Mouse (Mus musculus) intestine, embryonic 16.5 days (tissue): ENCODE measurements around the gene Smoc1. TPM values are rescaled to one million over a fixed set of nuclear protein-coding genes. Genes with fewer than 3 reads are reported as not detected.

Source experiments
- ATAC-seq: fragments of 200-750 bp; cut with Nextera tagmentation; 2 replicates; pipeline ENCODE4 v1.8.0; 2017; ENCODE audit warnings: moderate TSS enrichment, moderate library complexity
- H3K27ac ChIP-seq: fragments of 300-500 bp; sonication (generic); 2 replicates; pipeline ENCODE4 v1.5.1; 2014; ENCODE audit warnings: mild to moderate bottlenecking, low read length
- H3K27me3 ChIP-seq: fragments of 300-500 bp; sonication (generic); replicated peaks from 2 replicates; pipeline ENCODE4 v1.6.1; 2014; ENCODE audit warnings: low read length, control low read depth, mixed read lengths; ENCODE audit not compliant: control insufficient read depth, insufficient read depth
- H3K36me3 ChIP-seq: fragments of 300-500 bp; sonication (generic); 2 replicates; pipeline ENCODE4 v1.6.1; 2014; ENCODE audit warnings: low read length, control low read depth; ENCODE audit not compliant: control insufficient read depth, insufficient read depth
- H3K4me1 ChIP-seq: fragments of 300-500 bp; sonication (generic); 2 replicates; pipeline ENCODE4 v1.6.1; 2014; ENCODE audit warnings: low read length, control low read depth, mixed read lengths; ENCODE audit not compliant: control insufficient read depth, insufficient read depth
- H3K4me2 ChIP-seq: fragments of 300-500 bp; sonication (generic); 2 replicates; pipeline ENCODE4 v1.6.1; 2014; ENCODE audit warnings: low read depth, low read length, control low read depth
- H3K4me3 ChIP-seq: fragments of 300-500 bp; sonication (generic); 2 replicates; pipeline ENCODE4 v1.5.1; 2014; ENCODE audit warnings: mild to moderate bottlenecking, low read length
- H3K9ac ChIP-seq: fragments of 300-500 bp; sonication (generic); 2 replicates; pipeline ENCODE4 v1.6.1; 2014; ENCODE audit warnings: low read depth, low read length
- H3K9me3 ChIP-seq: fragments of 300-500 bp; sonication (generic); 2 replicates; pipeline ENCODE4 v1.6.1; 2016; ENCODE audit warnings: low read length, control low read depth; ENCODE audit not compliant: control insufficient read depth
- WGBS: fragments of 180-500 bp; shearing (Covaris S2); extraction: QIAGEN DNeasy Blood & Tissue Kit; methylation state at CpG from one replicate; pipeline ENCODE4 v1.1.7; 2014; 5-methylcytosine and 5-hydroxymethylcytosine counted together
- polyA plus RNA-seq: library from polyadenylated mRNA; unstranded; fragments of >200 nt; fragmentation: Nextera tagmentation; extraction: Ambion mirVana; gene quantifications from 2 replicates; pipeline ENCODE4 v1.2.1, GENCODE M21; 2015

Smoc1 gene
- polyA plus RNA-seq, 1 experiment from 2014 or later, result 9.2 TPM

DNA sequence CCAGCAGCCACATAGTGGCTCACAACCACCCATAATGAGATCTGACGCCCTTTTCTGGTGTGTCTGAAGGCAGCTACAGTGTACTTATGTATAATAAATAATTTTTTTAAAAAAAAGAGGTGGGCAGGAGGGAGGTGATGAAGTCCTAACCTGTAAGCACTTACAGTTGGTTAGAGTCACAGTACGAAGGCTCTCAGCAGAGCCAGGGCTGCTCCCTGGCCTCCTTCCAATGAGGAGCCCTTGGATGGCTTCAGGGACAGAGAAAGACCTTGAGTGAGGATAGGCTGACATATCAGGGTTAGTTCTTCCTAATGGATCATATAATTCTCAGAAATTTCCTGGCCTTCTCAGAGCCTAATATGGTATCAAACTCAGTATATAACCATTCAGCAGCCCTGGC lies 134.7 kb downstream of the Smoc1 start:
- no peak for ATAC-seq
- H3K27ac ChIP-seq, result no peak overlapping the region
- H3K36me3 ChIP-seq, result no peaks in the 10 kb centered on the region
- H3K27me3 ChIP-seq, result no peaks in the 10 kb centered on the region
- H3K9me3 ChIP-seq, result no peaks in the 10 kb centered on the region
- H3K4me3 ChIP-seq, result no peak overlapping the region
- H3K4me1 ChIP-seq, result no peaks in the 10 kb centered on the region
- H3K4me2 ChIP-seq, result no peak overlapping the region
- H3K9ac ChIP-seq, result no peak overlapping the region
- 71% methylated on average over 2 of the region's 2 CpGs for WGBS

GRCm38 (mm10) chr12:81163131-81163530 lies 136.5 kb downstream of the Smoc1 start:
- no peak overlapping the region for H3K27ac ChIP-seq
- H3K4me1 ChIP-seq, result no peaks in the 10 kb centered on the region
- WGBS, result 73% methylated on average over 3 of the region's 3 CpGs
- no peak overlapping the region for H3K4me2 ChIP-seq
- H3K36me3 ChIP-seq, result no peaks in the 10 kb centered on the region
- no peak overlapping the region for H3K4me3 ChIP-seq
- H3K9me3 ChIP-seq, result no peaks in the 10 kb centered on the region
- H3K9ac ChIP-seq, result no peak overlapping the region
- no peaks in the 10 kb centered on the region for H3K27me3 ChIP-seq
- ATAC-seq, result no peak

DNA sequence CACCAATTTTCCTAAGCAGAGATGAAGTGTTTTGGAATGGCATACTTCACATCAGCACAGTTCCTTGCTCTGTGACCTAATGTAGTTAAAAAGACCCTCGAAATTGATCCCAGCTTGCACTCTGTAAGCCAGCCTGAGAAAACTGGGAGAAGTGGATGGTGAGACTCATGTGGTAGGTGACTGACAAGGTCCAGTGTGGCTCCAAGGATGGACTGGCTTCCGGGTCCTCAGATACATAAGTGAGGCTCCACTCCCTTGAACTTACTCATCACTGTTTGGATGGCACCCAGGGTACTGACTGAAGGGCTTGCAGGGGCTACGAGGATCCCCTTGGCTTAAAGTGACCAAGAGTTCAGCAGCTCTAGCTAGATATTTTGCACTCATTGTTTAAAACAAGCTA lies 137.0 kb downstream of the Smoc1 start:
- H3K4me3 ChIP-seq, result no peak overlapping the region
- H3K27ac ChIP-seq, result no peak overlapping the region
- no peak overlapping the region for H3K4me2 ChIP-seq
- H3K4me1 ChIP-seq, result no peaks in the 10 kb centered on the region
- H3K9me3 ChIP-seq, result no peaks in the 10 kb centered on the region
- no peak overlapping the region for H3K9ac ChIP-seq
- 87% methylated on average over 3 of the region's 3 CpGs for WGBS
- H3K36me3 ChIP-seq, result no peaks in the 10 kb centered on the region
- no peaks in the 10 kb centered on the region for H3K27me3 ChIP-seq
- ATAC-seq, result no peak

GRCm38 (mm10) chr12:81166092-81166491 lies 139.5 kb downstream of the Smoc1 start:
- Histone ChIP-seq H3K27me3 (no peaks in the 10 kb centered on the region), H3K4me3 (no peak overlapping the region), H3K4me1 (no peaks in the 10 kb centered on the region), H3K9ac (no peak overlapping the region), H3K4me2 (no peak overlapping the region), H3K36me3 (no peaks in the 10 kb centered on the region), H3K27ac (no peak overlapping the region), H3K9me3 (no peaks in the 10 kb centered on the region)
- ATAC-seq, result no peak
- WGBS, result 17% methylated on average over 10 of the region's 10 CpGs

- Histone ChIP-seq H3K4me3 (no peak overlapping the region), H3K4me2 (no peak overlapping the region), H3K9ac (no peak overlapping the region), H3K27ac (no peak overlapping the region), H3K9me3 (no peaks in the 10 kb centered on the region), H3K36me3 (no peaks in the 10 kb centered on the region), H3K27me3 (no peaks in the 10 kb centered on the region), H3K4me1 (no peaks in the 10 kb centered on the region)
- no peak for ATAC-seq
- 67% methylated on average over 8 of the region's 8 CpGs for WGBS
Observed at GRCm38 (mm10) chr12:81166615-81167014, 140.0 kb downstream of the Smoc1 start.

DNA sequence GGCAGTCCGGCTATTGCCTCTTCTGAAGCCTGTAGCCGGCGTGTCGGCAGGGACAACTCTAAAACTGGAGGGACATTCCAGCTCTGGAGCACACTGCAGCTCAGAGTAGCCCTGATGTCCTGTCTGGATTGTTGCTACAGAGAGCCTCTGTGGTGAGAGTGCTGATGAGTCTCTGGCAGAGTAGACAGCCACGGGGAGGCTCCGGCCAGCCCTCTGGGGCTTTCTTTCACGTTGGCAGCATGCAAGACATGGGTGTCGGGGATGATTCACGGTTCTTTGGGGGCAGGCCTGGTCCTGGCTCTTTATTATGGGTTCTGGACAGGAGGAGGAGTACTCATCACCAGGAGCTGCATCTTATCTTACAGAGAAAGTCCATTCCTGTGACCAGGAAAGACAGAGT lies 140.5 kb downstream of the Smoc1 start:
- H3K27ac ChIP-seq, result no peak overlapping the region
- 74% methylated on average over 9 of the region's 9 CpGs for WGBS
- no peak for ATAC-seq
- no peaks in the 10 kb centered on the region for H3K9me3 ChIP-seq
- H3K4me3 ChIP-seq, result no peak overlapping the region
- no peak overlapping the region for H3K9ac ChIP-seq
- H3K36me3 ChIP-seq, result no peaks in the 10 kb centered on the region
- H3K4me1 ChIP-seq, result no peaks in the 10 kb centered on the region
- H3K27me3 ChIP-seq, result no peaks in the 10 kb centered on the region
- H3K4me2 ChIP-seq, result no peak overlapping the region

GRCm38 (mm10) chr12:81168031-81168430 lies 141.4 kb downstream of the Smoc1 start:
- Histone ChIP-seq H3K9ac (no peak overlapping the region), H3K4me3 (no peak overlapping the region), H3K27me3 (no peaks in the 10 kb centered on the region), H3K9me3 (no peaks in the 10 kb centered on the region), H3K36me3 (no peaks in the 10 kb centered on the region), H3K4me2 (no peak overlapping the region), H3K4me1 (no peaks in the 10 kb centered on the region), H3K27ac (no peak overlapping the region)
- WGBS, result 90% methylated on average over 7 of the region's 7 CpGs
- ATAC-seq, result no peak

GRCm38 (mm10) chr12:81168494-81168893 lies 141.9 kb downstream of the Smoc1 start:
- H3K4me2 ChIP-seq, result no peak overlapping the region
- no peak for ATAC-seq
- WGBS, result 54% methylated on average over 2 of the region's 2 CpGs
- H3K4me3 ChIP-seq, result no peak overlapping the region
- no peaks in the 10 kb centered on the region for H3K36me3 ChIP-seq
- H3K9me3 ChIP-seq, result no peaks in the 10 kb centered on the region
- H3K4me1 ChIP-seq, result no peaks in the 10 kb centered on the region
- no peak overlapping the region for H3K27ac ChIP-seq
- H3K27me3 ChIP-seq, result no peaks in the 10 kb centered on the region
- H3K9ac ChIP-seq, result no peak overlapping the region

DNA sequence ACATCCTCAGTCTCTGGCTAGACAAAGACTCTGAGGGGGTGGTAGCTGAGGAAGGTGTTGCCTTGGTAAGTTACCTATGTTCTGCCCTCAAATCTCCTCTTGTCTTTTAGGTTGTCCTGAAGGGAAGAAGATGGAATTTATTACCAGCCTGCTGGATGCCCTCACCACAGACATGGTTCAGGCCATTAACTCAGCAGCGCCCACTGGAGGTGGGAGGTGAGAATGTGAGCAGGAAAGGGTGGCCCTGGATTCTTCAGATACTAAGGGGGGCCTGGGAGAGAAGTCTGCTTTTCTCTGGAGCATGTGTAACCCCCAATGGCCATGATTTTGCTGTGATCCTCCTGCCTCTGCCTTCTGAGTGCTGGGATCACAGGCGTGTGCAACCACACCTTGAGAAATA lies 143.5 kb downstream of the Smoc1 start:
- no peak for ATAC-seq
- 92% methylated on average over 2 of the region's 2 CpGs for WGBS
- H3K27ac ChIP-seq, result no peak overlapping the region
- no peaks in the 10 kb centered on the region for H3K4me1 ChIP-seq
- no peak overlapping the region for H3K4me3 ChIP-seq
- H3K4me2 ChIP-seq, result no peak overlapping the region
- no peak overlapping the region for H3K9ac ChIP-seq
- no peaks in the 10 kb centered on the region for H3K27me3 ChIP-seq
- no peaks in the 10 kb centered on the region for H3K36me3 ChIP-seq
- H3K9me3 ChIP-seq, result no peaks in the 10 kb centered on the region

DNA sequence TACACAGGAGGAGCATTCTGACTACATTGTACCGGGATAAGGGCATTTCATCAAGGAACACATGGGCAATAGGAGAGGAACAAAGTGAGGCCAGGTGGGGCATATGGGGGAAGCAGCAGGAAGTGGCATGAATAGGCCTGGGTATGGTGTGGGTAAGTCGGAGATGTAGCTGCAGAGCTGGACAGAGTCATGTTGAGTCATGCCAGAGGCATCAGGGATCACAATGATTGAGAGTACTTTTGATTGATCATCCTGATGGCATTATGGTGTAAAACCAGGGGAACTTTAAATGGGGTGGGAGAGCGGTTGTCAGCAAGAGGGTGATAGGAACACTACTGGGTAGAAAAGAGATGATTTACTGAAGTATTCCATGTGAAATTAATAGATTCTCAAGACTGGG lies 146.4 kb downstream of the Smoc1 start:
- ATAC-seq, result no peak
- WGBS, result 87% methylated on average over 3 of the region's 3 CpGs
- H3K9ac ChIP-seq, result no peak overlapping the region
- no peaks in the 10 kb centered on the region for H3K9me3 ChIP-seq
- no peaks in the 10 kb centered on the region for H3K4me1 ChIP-seq
- no peaks in the 10 kb centered on the region for H3K36me3 ChIP-seq
- no peak overlapping the region for H3K4me2 ChIP-seq
- no peaks in the 10 kb centered on the region for H3K27me3 ChIP-seq
- no peak overlapping the region for H3K4me3 ChIP-seq
- H3K27ac ChIP-seq, result no peak overlapping the region
